In genomic region chr12:91662844-91663243, GRCm38 (mm10) we compare ENCODE assay signal across 31 mouse cellular contexts.
"Had no signal": no experiment of that assay in that cellular context is flagged by ENCODE, and none has a peak within 500 bp of the region (broad histone marks: within the 10 kb centered on the region; RNA-seq: fewer than 3 reads in every experiment).

No protein-coding gene starts in this region.

- H3K9ac ChIP-seq: heart, embryonic 12.5 days; heart, embryonic 13.5 days; heart, embryonic 15.5 days; hindbrain, embryonic 12.5 days; hindbrain, embryonic 13.5 days; hindbrain, embryonic 14.5 days; hindbrain, embryonic 15.5 days; intestine, embryonic 15.5 days; kidney, embryonic 15.5 days had no signal

- ATAC-seq: hindbrain, embryonic 16.5 days; hindbrain, postnatal 0 days had no signal

- H3K4me2 ChIP-seq: heart, embryonic 12.5 days; heart, embryonic 13.5 days; heart, embryonic 15.5 days; hindbrain, embryonic 12.5 days; hindbrain, embryonic 13.5 days; hindbrain, embryonic 14.5 days; hindbrain, embryonic 15.5 days; intestine, embryonic 15.5 days; kidney, embryonic 15.5 days had no signal

- DNase-seq: heart, postnatal 10 days; heart, postnatal 14 days; heart, postnatal 36 days; heart, postnatal 4 days; kidney, adult 11 months; kidney, adult 18-20 months; kidney, adult 2 months; kidney, adult 8-10 months; kidney, adult 9 months; kidney, postnatal 10 days; kidney, postnatal 14 days; kidney, postnatal 25 days; kidney, postnatal 36 days; kidney, postnatal 4 days; layer of hippocampus, adult 9-11 months; layer of hippocampus, postnatal 36 days had no signal

- H3K4me3 ChIP-seq: heart, embryonic 12.5 days; heart, embryonic 13.5 days; heart, embryonic 15.5 days; hindbrain, embryonic 10.5 days; hindbrain, embryonic 12.5 days; hindbrain, embryonic 13.5 days; hindbrain, embryonic 15.5 days; intestine, embryonic 15.5 days; kidney, embryonic 15.5 days; layer of hippocampus, adult 2 months; left cerebral cortex, adult 2 months had no signal

- H3K27me3 ChIP-seq: heart, embryonic 12.5 days; heart, embryonic 13.5 days; heart, embryonic 15.5 days; hindbrain, embryonic 12.5 days; hindbrain, embryonic 13.5 days; hindbrain, embryonic 15.5 days; intestine, embryonic 15.5 days; kidney, embryonic 15.5 days had no signal

- H3K4me1 ChIP-seq: hindbrain, embryonic 10.5 days; hindbrain, embryonic 12.5 days had no signal

- H3K27ac ChIP-seq: heart, embryonic 13.5 days; heart, embryonic 15.5 days; hindbrain, embryonic 10.5 days; hindbrain, embryonic 12.5 days; hindbrain, embryonic 13.5 days; hindbrain, embryonic 14.5 days; hindbrain, embryonic 15.5 days; hindbrain, postnatal 0 days; intestine, embryonic 15.5 days; kidney, embryonic 15.5 days; kidney, postnatal 0 days; layer of hippocampus, adult 2 months; left cerebral cortex, adult 2 months had no signal

- H3K9me3 ChIP-seq: heart, embryonic 12.5 days; heart, embryonic 13.5 days; heart, embryonic 15.5 days; hindbrain, embryonic 10.5 days; hindbrain, embryonic 12.5 days; hindbrain, embryonic 13.5 days; hindbrain, embryonic 15.5 days; intestine, embryonic 15.5 days; kidney, embryonic 15.5 days had no signal

- H3K36me3 ChIP-seq: heart, embryonic 12.5 days; heart, embryonic 13.5 days; heart, embryonic 15.5 days; hindbrain, embryonic 10.5 days; hindbrain, embryonic 12.5 days; hindbrain, embryonic 13.5 days; hindbrain, embryonic 15.5 days; intestine, embryonic 15.5 days; kidney, embryonic 15.5 days had no signal
